Mouse (Mus musculus) layer of hippocampus, postnatal 14 days (tissue): Measurements from ENCODE around the gene Nsrp1. TPM values are rescaled to one million over a fixed set of nuclear protein-coding genes. Genes with fewer than 3 reads are reported as not detected.
"Not testable (repeated sequence)": the region's sequence is repeated elsewhere in the genome, so short reads cannot be mapped to it uniquely, and the experiment has no call there.

Experiments used
- DNase-seq, 2 experiments: peaks; one replicate each; pipeline ENCODE4 v3.0.0; 2021 to 2022; ENCODE audit warnings: low spot score in 2 of 2, mixed read lengths in 1 of 2
- long read RNA-seq, 2 experiments: library from polyadenylated mRNA; stranded (forward); transcript quantifications; one replicate each; pipeline ENCODE4 v2.0.0; 2021
- total RNA-seq, 2 experiments: library from RNA; stranded (reverse); gene quantifications; 2 replicates each; pipeline ENCODE4 v1.2.3; 2021

The Nsrp1 gene
- total RNA-seq: 10 to 100 TPM; 14.6 to 16.6 TPM
- long read RNA-seq, experiment 1, transcript Nsrp1-201 (7 exons, 3,114 nt): major isoform, 29 of 35 reads
- long read RNA-seq, experiment 1, partial matches to known transcripts: 0 of 35 reads
- long read RNA-seq, experiment 1, other reads (novel, unspliced or antisense): 6 of 35 reads
- long read RNA-seq, experiment 2, transcript Nsrp1-201 (7 exons, 3,114 nt): major isoform, 37 of 43 reads
- long read RNA-seq, experiment 2, partial matches to known transcripts: 1 of 43 reads
- long read RNA-seq, experiment 2, other reads (novel, unspliced or antisense): 5 of 43 reads

GRCm38 (mm10) chr11:77078273-77079134, at the start of gene Nsrp1:
Gene Nsrp1, minus strand, starts transcription at chr11:77078435.
- DNase-seq: peak; percentile 89 to 95

GRCm38 (mm10) chr11:77111141-77111540, 32.9 kb upstream of the Nsrp1 start:
- no peak for DNase-seq

GRCm38 (mm10) chr11:77108442-77108841, 30.2 kb upstream of the Nsrp1 start:
- no peak for DNase-seq

GRCm38 (mm10) chr11:77107872-77108271, 29.6 kb upstream of the Nsrp1 start:
- not testable (repeated sequence) for DNase-seq

- no peak for DNase-seq
Measured at GRCm38 (mm10) chr11:77106961-77107360, 28.7 kb upstream of the Nsrp1 start.

- DNase-seq: peak; percentile 72 to 79
Measured at GRCm38 (mm10) chr11:77100137-77100937, 22.1 kb upstream of the Nsrp1 start.

GRCm38 (mm10) chr11:77098332-77098972, 20.2 kb upstream of the Nsrp1 start:
- no peak for DNase-seq

- no peak for DNase-seq
Measured at GRCm38 (mm10) chr11:77096991-77097390, 18.8 kb upstream of the Nsrp1 start.

- no peak for DNase-seq
Measured at GRCm38 (mm10) chr11:77096581-77096980, 18.3 kb upstream of the Nsrp1 start.

GRCm38 (mm10) chr11:77095206-77095605, 17.0 kb upstream of the Nsrp1 start:
- DNase-seq: no peak

GRCm38 (mm10) chr11:77094136-77094535, 15.9 kb upstream of the Nsrp1 start:
- DNase-seq: peak; percentile 11 to 25

- peak; percentile 28 to 36 for DNase-seq
Measured at GRCm38 (mm10) chr11:77093208-77093607, 15.0 kb upstream of the Nsrp1 start.

GRCm38 (mm10) chr11:77089162-77089561, 10.9 kb upstream of the Nsrp1 start:
- DNase-seq: no peak

GRCm38 (mm10) chr11:77087004-77087403, 8.8 kb upstream of the Nsrp1 start:
- DNase-seq: no peak

- no peak for DNase-seq
Measured at GRCm38 (mm10) chr11:77084001-77084682, 5.9 kb upstream of the Nsrp1 start.

- DNase-seq: no peak
Measured at GRCm38 (mm10) chr11:77079361-77079760, 1.1 kb upstream of the Nsrp1 start.

GRCm38 (mm10) chr11:77077792-77078191, 443 bp downstream of the Nsrp1 start:
- DNase-seq: no peak

- DNase-seq: not testable (repeated sequence)
Measured at GRCm38 (mm10) chr11:77077331-77077730, 904 bp downstream of the Nsrp1 start.

GRCm38 (mm10) chr11:77070721-77071120, 7.5 kb downstream of the Nsrp1 start:
- DNase-seq: no peak

GRCm38 (mm10) chr11:77068825-77069224, 9.4 kb downstream of the Nsrp1 start:
- DNase-seq: no peak
